Mouse (Mus musculus) heart, postnatal 0 days (tissue): ENCODE measurements around the gene Adar. TPM values are rescaled to one million over a fixed set of nuclear protein-coding genes. Genes with fewer than 3 reads are reported as not detected.

Experiments
- ATAC-seq: fragments of 200-750 bp; cut with Nextera tagmentation; 2 replicates; pipeline ENCODE4 v1.8.0; 2017; ENCODE audit warnings: low read depth, moderate number of reproducible peaks, moderate library complexity; ENCODE audit not compliant: insufficient read depth
- DNase-seq: peaks from one replicate; pipeline ENCODE4 v3.0.0-alpha.2; 2016; ENCODE audit warnings: low spot score
- H3K27ac ChIP-seq: fragments of 300-500 bp; sonication (generic); 2 replicates; pipeline ENCODE4 v1.5.1; 2014; ENCODE audit warnings: low read depth, mild to moderate bottlenecking
- H3K27me3 ChIP-seq: fragments of 300-500 bp; sonication (generic); 2 replicates; pipeline ENCODE4 v1.6.1; 2014; ENCODE audit warnings: low read length, mixed read lengths; ENCODE audit not compliant: control insufficient read depth, insufficient read depth
- H3K36me3 ChIP-seq: fragments of 300-500 bp; sonication (generic); replicated peaks from 2 replicates; pipeline ENCODE4 v1.6.1; 2014; ENCODE audit warnings: low read length, mixed read lengths; ENCODE audit not compliant: control insufficient read depth, insufficient read depth
- H3K4me1 ChIP-seq: fragments of 300-500 bp; sonication (generic); 2 replicates; pipeline ENCODE4 v1.6.1; 2014; ENCODE audit warnings: antibody characterized with exemption; ENCODE audit not compliant: control insufficient read depth, insufficient read depth
- H3K4me2 ChIP-seq: fragments of 300-500 bp; sonication (generic); 2 replicates; pipeline ENCODE4 v1.6.1; 2014; ENCODE audit warnings: low read depth, mild to moderate bottlenecking, low read length, moderate library complexity
- H3K4me3 ChIP-seq: fragments of 300-500 bp; sonication (generic); 2 replicates; pipeline ENCODE4 v1.5.1; 2014; ENCODE audit warnings: low read depth, low read length
- H3K9ac ChIP-seq: fragments of 300-500 bp; sonication (generic); replicated peaks from 2 replicates; pipeline ENCODE4 v1.6.1; 2014; ENCODE audit warnings: low read depth, low read length, mixed read lengths
- H3K9me3 ChIP-seq: fragments of 300-500 bp; sonication (generic); replicated peaks from 2 replicates; pipeline ENCODE4 v1.6.1; 2016; ENCODE audit warnings: low read length; ENCODE audit not compliant: control insufficient read depth
- CTCF ChIP-seq: IDR thresholded peaks from 2 replicates; pipeline ENCODE4 v1.5.1; 2016; ENCODE audit warnings: antibody characterized with exemption, control low read depth, low read depth
- EP300 ChIP-seq: IDR thresholded peaks from 2 replicates; pipeline ENCODE4 v1.6.1; 2016; ENCODE audit warnings: antibody characterized with exemption, low read depth
- WGBS: fragments of 180-500 bp; shearing (Covaris S2); extraction: QIAGEN DNeasy Blood & Tissue Kit; methylation state at CpG from one replicate; pipeline ENCODE4 v1.1.7; 2014; 5-methylcytosine and 5-hydroxymethylcytosine counted together
- polyA plus RNA-seq: library from polyadenylated mRNA; unstranded; fragments of >200 nt; fragmentation: Nextera tagmentation; extraction: Ambion mirVana; gene quantifications from 2 replicates; pipeline ENCODE4 v1.2.1, GENCODE M21; 2015
- total RNA-seq: library from RNA; depleted of rRNA; stranded (reverse); fragments of >200 nt; gene quantifications from 2 replicates; pipeline ENCODE4 v1.2.3, GENCODE M21; 2014; ENCODE audit warnings: low replicate concordance

The Adar gene
- total and polyA plus RNA-seq, 2 experiments from 2014 or later = 4.4 to 36.7 TPM

DNA sequence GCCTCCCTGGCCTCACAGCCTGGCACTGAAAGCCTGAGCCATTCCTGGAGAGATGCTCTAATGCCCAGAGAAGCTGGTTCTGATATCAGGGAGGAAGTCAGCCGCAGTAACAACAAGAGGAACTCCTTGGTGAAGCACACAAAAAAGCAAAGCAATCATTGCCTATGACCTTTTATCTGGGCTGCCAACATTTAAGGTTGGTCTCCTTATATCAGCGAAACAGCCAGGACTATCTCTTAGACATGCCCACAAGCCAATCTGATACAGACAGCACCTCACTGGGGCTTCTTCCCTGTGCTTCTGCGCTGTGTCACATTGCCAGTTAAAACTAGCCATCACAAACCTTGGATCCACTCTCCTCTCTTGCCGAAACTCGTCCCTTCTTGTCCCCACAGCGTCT lies 23.7 kb downstream of the Adar start:
- Histone ChIP-seq H3K4me3 (no peak overlapping the region), H3K27ac (no peak overlapping the region), H3K36me3 (peaks cover 76% of the 10 kb centered on the region), H3K4me2 (no peak overlapping the region), H3K4me1 (no peaks in the 10 kb centered on the region), H3K9me3 (no peaks in the 10 kb centered on the region), H3K27me3 (no peaks in the 10 kb centered on the region), H3K9ac (no peak overlapping the region)
- DNase-seq (no peak), ATAC-seq (no peak)
- WGBS = 93% methylated on average over 6 of the region's 6 CpGs
- TF ChIP-seq CTCF (no peak), EP300 (no peak)

- 33% methylated on average over 1 of the region's 1 CpGs for WGBS
- TF ChIP-seq CTCF (no peak), EP300 (no peak)
- Histone ChIP-seq H3K27ac (no peak overlapping the region), H3K27me3 (no peaks in the 10 kb centered on the region), H3K36me3 (peaks cover 41% of the 10 kb centered on the region), H3K4me1 (no peaks in the 10 kb centered on the region), H3K4me2 (no peak overlapping the region), H3K9me3 (no peaks in the 10 kb centered on the region), H3K4me3 (no peak overlapping the region), H3K9ac (no peak overlapping the region)
- DNase-seq (no peak), ATAC-seq (no peak)
Measured at GRCm38 (mm10) chr3:89752307-89752706, 37.5 kb downstream of the Adar start.

GRCm38 (mm10) chr3:89755283-89755682 lies 40.5 kb downstream of the Adar start:
- peaks cover 16% of the 10 kb centered on the region for H3K36me3 ChIP-seq
- ATAC-seq (no peak), DNase-seq (no peak)
- no peak overlapping the region for H3K4me2 ChIP-seq
- no peaks in the 10 kb centered on the region for H3K4me1 ChIP-seq
- no peak overlapping the region for H3K9ac ChIP-seq
- no peak overlapping the region for H3K4me3 ChIP-seq
- no peaks in the 10 kb centered on the region for H3K9me3 ChIP-seq
- H3K27ac ChIP-seq = no peak overlapping the region
- WGBS = 67% methylated on average over 6 of the region's 6 CpGs
- TF ChIP-seq EP300 (no peak), CTCF (no peak)
- no peaks in the 10 kb centered on the region for H3K27me3 ChIP-seq

DNA sequence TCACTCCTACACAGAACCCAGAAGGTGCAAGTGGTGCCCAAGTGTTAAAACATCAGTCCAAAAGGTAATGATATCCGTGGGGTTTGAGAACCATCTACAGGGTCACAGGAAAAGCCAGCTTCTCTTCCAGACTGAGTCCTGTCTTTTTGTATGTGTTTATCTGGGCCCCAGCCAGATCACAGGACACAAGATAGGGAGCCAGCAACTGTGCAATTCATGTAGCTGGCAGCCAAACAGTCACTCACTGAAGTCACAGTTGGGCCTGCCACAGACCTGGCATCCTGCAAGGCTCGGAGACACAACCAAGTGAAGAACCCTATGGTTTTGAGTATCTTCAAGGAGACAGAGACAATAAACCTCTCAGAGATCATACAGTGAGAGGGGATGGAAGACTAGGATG lies 43.0 kb downstream of the Adar start:
- Histone ChIP-seq H3K36me3 (no peaks in the 10 kb centered on the region), H3K27ac (no peak overlapping the region), H3K4me1 (no peaks in the 10 kb centered on the region), H3K9ac (no peak overlapping the region), H3K9me3 (no peaks in the 10 kb centered on the region), H3K4me2 (no peak overlapping the region), H3K27me3 (0 out of 2 replicates have a peak, but pooled peaks cover 4% of the 10 kb centered on the region), H3K4me3 (no peak overlapping the region)
- DNase-seq (no peak), ATAC-seq (no peak)
- whole genome bisulfite sequencing = 44% methylated on average over 2 of the region's 2 CpGs
- TF ChIP-seq CTCF = no peak
- TF ChIP-seq EP300 = no peak

- H3K4me2 ChIP-seq = no peak overlapping the region
- TF ChIP-seq EP300 (no peak), CTCF (no peak)
- H3K9ac ChIP-seq = no peak overlapping the region
- DNase-seq = no peak
- no peak overlapping the region for H3K27ac ChIP-seq
- H3K9me3 ChIP-seq = no peaks in the 10 kb centered on the region
- H3K27me3 ChIP-seq = peaks cover 20% of the 10 kb centered on the region
- 45% methylated on average over 3 of the region's 3 CpGs for WGBS
- no peaks in the 10 kb centered on the region for H3K4me1 ChIP-seq
- H3K4me3 ChIP-seq = no peak overlapping the region
- ATAC-seq = no peak
- no peaks in the 10 kb centered on the region for H3K36me3 ChIP-seq
Measured at GRCm38 (mm10) chr3:89759786-89760185, 45.0 kb downstream of the Adar start.

DNA sequence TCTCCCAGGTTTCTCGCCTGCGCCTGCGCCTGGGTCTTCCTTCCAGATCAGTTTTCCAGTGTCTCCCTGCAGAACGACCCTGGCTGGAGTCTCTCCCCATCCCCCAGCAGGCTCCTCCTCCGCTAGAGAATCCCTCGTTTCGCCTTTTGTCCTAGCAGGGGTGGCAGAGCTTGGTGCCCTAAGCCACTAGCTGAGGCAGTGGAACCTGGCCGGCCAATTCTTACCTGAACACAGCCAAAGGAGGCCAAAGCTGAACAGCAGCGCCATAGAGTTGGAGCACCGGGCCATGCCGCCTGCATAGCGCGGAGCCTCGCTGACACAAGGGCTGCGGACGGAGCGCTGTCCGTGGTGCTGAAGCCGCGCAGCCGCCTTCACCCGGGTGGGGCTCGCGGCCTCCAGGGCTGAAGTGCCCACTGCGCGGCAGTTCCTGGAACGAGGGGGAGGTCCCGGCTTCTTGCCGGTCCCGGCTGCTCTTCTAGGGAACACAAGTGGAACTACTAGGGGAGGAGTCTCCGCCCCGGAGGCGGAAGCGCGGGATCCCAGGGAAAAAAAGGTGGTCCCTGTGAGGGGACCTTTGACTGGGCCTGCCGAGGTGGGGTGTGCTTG lies 49.4 kb downstream of the Adar start, which contains the start of gene Chrnb2:
Gene Chrnb2, minus strand, starts transcription at position 514 of the 606 bp plus-strand sequence.
- 1% methylated on average over 36 of the region's 36 CpGs for WGBS
- H3K4me3 ChIP-seq = no peak within 1 kb of the TSS

More for the DNA sequence above, 49.4 kb downstream of the Adar start, which contains the start of gene Chrnb2:
- Histone ChIP-seq H3K4me2 (no peak within 1 kb of the TSS), H3K4me1 (no peaks in the 10 kb centered on the region), H3K9ac (no peak within 1 kb of the TSS), H3K27me3 (peaks cover 27% of the 10 kb centered on the region), H3K27ac (no peak within 1 kb of the TSS), H3K9me3 (no peaks in the 10 kb centered on the region), H3K36me3 (no peaks in the 10 kb centered on the region)
- DNase-seq (peak; percentile 47), ATAC-seq (peak; percentile 91)
- TF ChIP-seq CTCF = no peak
- TF ChIP-seq EP300 = no peak
